Mouse (Mus musculus) urinary bladder, postnatal 14 days (tissue): Measurements from ENCODE around the gene Mak.
A peak's percentile ranks its signal among the peaks of the same experiment; 100 is the strongest.

Experiments used
- DNase-seq: peaks from one replicate; pipeline ENCODE4 v3.0.0; 2021; ENCODE audit warnings: low spot score

Gene Mak

GRCm38 (mm10) chr13:41071617-41072016 lies 7.9 kb downstream of the Mak start:
- no peak for DNase-seq

GRCm38 (mm10) chr13:41067618-41068017 lies 11.9 kb downstream of the Mak start:
- DNase-seq, result no peak

- DNase-seq, result no peak
These were observed 27.5 kb downstream of the Mak start for GRCm38 (mm10) chr13:41051965-41052364.

GRCm38 (mm10) chr13:41047280-41047679 lies 32.2 kb downstream of the Mak start:
- DNase-seq, result no peak

- DNase-seq, result no peak
These were observed 33.6 kb downstream of the Mak start for GRCm38 (mm10) chr13:41045901-41046300.

- no peak for DNase-seq
These were observed 37.0 kb downstream of the Mak start for GRCm38 (mm10) chr13:41042511-41042910.

GRCm38 (mm10) chr13:41030098-41030497 lies 49.4 kb downstream of the Mak start:
- DNase-seq, result no peak

GRCm38 (mm10) chr13:41022099-41022498 lies 57.4 kb downstream of the Mak start:
- DNase-seq, result no peak

GRCm38 (mm10) chr13:41021607-41022006 lies 57.9 kb downstream of the Mak start:
- DNase-seq, result no peak

- no peak for DNase-seq
These were observed 59.0 kb downstream of the Mak start for GRCm38 (mm10) chr13:41020494-41020893.

GRCm38 (mm10) chr13:41018756-41019591 lies 60.5 kb downstream of the Mak start:
- DNase-seq, result no peak

GRCm38 (mm10) chr13:41018236-41018635 lies 61.3 kb downstream of the Mak start:
- no peak for DNase-seq

- DNase-seq, result no peak
These were observed 61.7 kb downstream of the Mak start for GRCm38 (mm10) chr13:41017832-41018231.

GRCm38 (mm10) chr13:41016797-41017405 lies 62.6 kb downstream of the Mak start:
- DNase-seq, result no peak

GRCm38 (mm10) chr13:41015829-41016634 lies 63.5 kb downstream of the Mak start, which contains the start of gene Tmem14c:
Gene Tmem14c, plus strand, starts transcription at chr13:41016292.
- peak; percentile 94 for DNase-seq

- no peak for DNase-seq
These were observed 70.6 kb downstream of the Mak start for GRCm38 (mm10) chr13:41008946-41009345.

- DNase-seq, result no peak
These were observed 71.2 kb downstream of the Mak start for GRCm38 (mm10) chr13:41008271-41008670.

- DNase-seq, result no peak
These were observed 73.3 kb downstream of the Mak start for GRCm38 (mm10) chr13:41006244-41006643.

- DNase-seq, result no peak
These were observed 77.5 kb downstream of the Mak start for GRCm38 (mm10) chr13:41002001-41002400.

GRCm38 (mm10) chr13:41000926-41001639 lies 78.4 kb downstream of the Mak start, which contains the start of gene Pak1ip1:
Gene Pak1ip1, plus strand, starts transcription at chr13:41001023.
- peak; percentile 92 for DNase-seq

GRCm38 (mm10) chr13:41000140-41000925 lies 79.2 kb downstream of the Mak start:
- peak; percentile 26 for DNase-seq
